Mouse (Mus musculus) midbrain, embryonic 15.5 days (tissue): ENCODE measurements around the gene Eif4a1. TPM values are rescaled to one million over a fixed set of nuclear protein-coding genes. Genes with fewer than 3 reads are reported as not detected.

Source experiments
- ATAC-seq: fragments of 200-750 bp; cut with Nextera tagmentation; replicated peaks from 2 replicates; pipeline ENCODE4 v1.8.0; 2017; ENCODE audit warnings: moderate TSS enrichment
- H3K27ac ChIP-seq: fragments of 300-500 bp; sonication (generic); 2 replicates; pipeline ENCODE4 v1.5.1; 2015; ENCODE audit warnings: mild to moderate bottlenecking, inconsistent platforms
- H3K27me3 ChIP-seq: fragments of 300-500 bp; sonication (generic); replicated peaks from 2 replicates; pipeline ENCODE4 v1.6.1; 2015; ENCODE audit warnings: inconsistent platforms
- H3K36me3 ChIP-seq: fragments of 300-500 bp; sonication (generic); replicated peaks from 2 replicates; pipeline ENCODE4 v1.6.1; 2015; ENCODE audit warnings: inconsistent platforms
- H3K4me1 ChIP-seq: fragments of 300-500 bp; sonication (generic); 2 replicates; pipeline ENCODE4 v1.6.1; 2015; ENCODE audit warnings: inconsistent platforms
- H3K4me2 ChIP-seq: fragments of 300-500 bp; sonication (generic); 2 replicates; pipeline ENCODE4 v1.6.1; 2015; ENCODE audit warnings: inconsistent platforms, mild to moderate bottlenecking, moderate library complexity
- H3K4me3 ChIP-seq: fragments of 300-500 bp; sonication (generic); 2 replicates; pipeline ENCODE4 v1.5.1; 2015; ENCODE audit warnings: mild to moderate bottlenecking, inconsistent platforms
- H3K9ac ChIP-seq: fragments of 300-500 bp; sonication (generic); 2 replicates; pipeline ENCODE4 v1.6.1; 2015; ENCODE audit warnings: mild to moderate bottlenecking, inconsistent platforms
- H3K9me3 ChIP-seq: fragments of 300-500 bp; sonication (generic); 2 replicates; pipeline ENCODE4 v1.6.1; 2016; ENCODE audit warnings: inconsistent platforms
- WGBS: fragments of 180-500 bp; shearing (Covaris S2); methylation state at CpG from one replicate; pipeline ENCODE4 v1.1.7; 2015; ENCODE audit warnings: mixed read lengths; 5-methylcytosine and 5-hydroxymethylcytosine counted together
- polyA plus RNA-seq: library from polyadenylated mRNA; unstranded; fragments of >200 nt; fragmentation: Nextera tagmentation; extraction: Ambion mirVana; gene quantifications from 2 replicates; pipeline ENCODE4 v1.2.1, GENCODE M21; 2015

The Eif4a1 gene
- polyA plus RNA-seq, 1 experiment from 2014 or later, result 473 TPM

DNA sequence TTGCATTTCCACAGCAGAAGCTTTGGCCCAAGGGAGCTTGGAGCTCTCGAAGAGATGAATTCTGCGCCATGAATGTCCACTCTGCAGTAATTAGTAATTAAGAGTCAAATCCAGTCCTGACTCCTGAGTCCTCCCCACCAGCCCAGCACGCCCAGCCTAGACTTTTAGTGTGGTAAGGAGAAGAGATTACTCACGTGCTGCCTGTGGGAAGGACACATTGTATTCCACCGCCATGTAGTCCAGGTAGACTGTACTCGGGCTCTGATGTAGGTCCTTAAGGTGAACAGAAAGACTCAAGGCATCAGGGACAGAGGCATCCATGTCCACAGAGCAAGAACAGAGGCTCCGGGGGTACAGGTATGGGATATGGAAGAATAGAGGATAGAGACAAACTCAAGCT is 7.4 kb downstream of the Eif4a1 start:
- ATAC-seq, result no peak
- Histone ChIP-seq H3K9ac (no peak overlapping the region), H3K27ac (no peak overlapping the region), H3K36me3 (peaks cover 49% of the 10 kb centered on the region), H3K4me2 (no peak overlapping the region), H3K27me3 (no peaks in the 10 kb centered on the region), H3K9me3 (no peaks in the 10 kb centered on the region), H3K4me3 (no peak overlapping the region), H3K4me1 (peaks cover 41% of the 10 kb centered on the region)
- WGBS, result 93% methylated on average over 7 of the region's 7 CpGs

DNA sequence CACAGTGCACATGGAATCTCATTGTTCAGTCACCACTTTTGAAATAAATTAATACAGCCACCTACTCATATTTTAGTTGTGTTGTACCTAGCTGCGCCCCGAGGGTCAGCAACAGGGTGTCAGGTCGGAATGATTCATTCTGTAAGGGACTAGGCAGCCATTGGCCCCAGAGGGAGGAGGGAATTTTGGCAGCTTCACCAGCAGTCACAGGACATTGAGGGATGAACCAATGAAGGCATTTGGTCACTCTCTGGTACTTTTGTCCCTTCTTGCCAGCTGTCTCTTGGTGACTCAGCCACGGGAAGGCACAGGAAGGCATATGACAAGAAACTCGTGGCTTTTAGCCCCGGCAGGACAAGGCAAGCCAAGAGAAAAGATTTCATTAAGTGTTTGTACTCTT is 8.4 kb downstream of the Eif4a1 start:
- H3K36me3 ChIP-seq, result peaks cover 43% of the 10 kb centered on the region
- no peaks in the 10 kb centered on the region for H3K9me3 ChIP-seq
- no peaks in the 10 kb centered on the region for H3K27me3 ChIP-seq
- H3K4me2 ChIP-seq, result no peak overlapping the region
- no peak for ATAC-seq
- H3K9ac ChIP-seq, result no peak overlapping the region
- H3K4me3 ChIP-seq, result no peak overlapping the region
- peaks cover 32% of the 10 kb centered on the region for H3K4me1 ChIP-seq
- H3K27ac ChIP-seq, result peak overlapping the region; percentile 97
- WGBS, result 89% methylated on average over 6 of the region's 6 CpGs

DNA sequence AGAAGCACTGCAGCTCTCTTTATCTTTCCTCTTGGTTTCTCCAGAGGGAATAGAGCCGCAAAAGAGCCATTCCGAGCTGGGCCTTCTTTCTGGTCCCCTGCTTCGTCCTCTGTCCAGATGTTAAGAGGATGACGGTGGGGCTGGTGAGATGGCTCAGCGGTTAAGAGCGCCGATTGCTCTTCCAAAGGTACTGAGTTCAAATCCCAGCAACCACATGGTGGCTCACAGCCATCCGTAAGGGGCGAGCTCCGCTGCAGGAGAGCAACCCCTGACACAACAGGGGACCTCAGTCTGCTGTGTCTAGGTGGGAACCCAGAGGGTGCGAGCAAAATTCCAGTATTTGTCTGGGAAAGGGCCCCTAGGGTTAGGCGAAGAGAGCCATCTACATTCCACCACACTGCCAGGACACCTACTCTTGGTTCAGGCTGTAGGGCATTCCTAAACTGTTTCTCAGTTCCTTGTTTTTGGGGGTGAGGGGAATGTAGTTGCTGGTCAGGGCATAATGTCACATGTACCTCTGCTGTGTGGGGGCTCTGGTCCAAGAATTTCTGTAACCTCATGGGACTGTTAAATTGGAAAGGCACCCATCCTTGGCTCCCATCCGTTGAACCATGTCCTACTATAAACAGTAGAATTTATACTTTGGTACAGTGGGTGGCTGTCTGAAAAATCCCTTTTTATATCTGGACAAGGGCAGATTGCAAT is 9.1 kb downstream of the Eif4a1 start:
- Histone ChIP-seq H3K4me2 (peak overlapping the region; percentile 61), H3K27ac (peak overlapping the region; percentile 97), H3K27me3 (no peaks in the 10 kb centered on the region), H3K9me3 (no peaks in the 10 kb centered on the region), H3K36me3 (peaks cover 37% of the 10 kb centered on the region), H3K9ac (peak overlapping the region; percentile 48), H3K4me3 (peak overlapping the region; percentile 67), H3K4me1 (peaks cover 28% of the 10 kb centered on the region)
- ATAC-seq, result peak; percentile 41
- WGBS, result 70% methylated on average over 13 of the region's 13 CpGs

DNA sequence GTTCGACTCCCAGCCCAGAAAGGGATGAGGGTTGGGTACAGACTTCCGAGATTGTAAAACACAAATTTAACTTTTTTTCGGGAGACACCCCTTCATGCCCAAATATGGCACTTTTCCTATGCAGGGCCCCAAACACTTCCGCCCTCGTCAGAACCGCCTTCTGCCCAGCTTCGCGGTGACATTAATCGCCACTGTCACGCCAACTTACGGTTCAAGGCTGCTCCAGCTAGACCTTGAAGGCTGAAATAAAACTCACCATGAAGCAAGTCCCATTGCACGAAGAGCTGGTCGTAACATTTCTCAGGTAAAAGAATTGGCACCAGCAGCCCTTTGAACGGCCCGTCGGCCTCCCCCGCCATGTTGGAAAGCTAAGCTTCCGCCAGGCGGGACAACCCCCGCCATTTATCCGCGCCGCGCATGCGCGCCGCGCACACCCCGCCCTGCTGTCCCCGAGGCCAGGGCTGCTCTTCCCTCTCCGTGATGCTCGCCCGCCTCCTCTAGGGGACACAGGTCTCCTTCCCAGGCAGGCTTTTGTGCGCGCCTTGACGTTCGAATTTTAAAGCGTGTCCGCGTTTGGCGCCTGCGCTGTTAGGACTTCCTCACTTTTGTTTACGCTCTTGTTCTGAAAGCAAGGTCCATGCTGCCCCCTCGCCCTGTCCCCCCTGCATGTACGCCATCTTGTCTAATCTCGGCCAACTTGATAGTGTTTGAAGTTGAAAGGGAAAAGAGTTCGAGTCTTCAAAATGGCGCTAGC is 9.8 kb downstream of the Eif4a1 start, which contains the start of gene Mpdu1:
TSS of gene Mpdu1 (minus strand) at position 430 of the 754 bp plus-strand sequence.
- Histone ChIP-seq H3K27me3 (no peaks in the 10 kb centered on the region), H3K27ac (peak within 1 kb of the TSS; percentile 97), H3K9ac (peak within 1 kb of the TSS; percentile 69), H3K9me3 (no peaks in the 10 kb centered on the region), H3K36me3 (peaks cover 38% of the 10 kb centered on the region), H3K4me1 (peaks cover 28% of the 10 kb centered on the region), H3K4me2 (peak within 1 kb of the TSS; percentile 61), H3K4me3 (peak within 1 kb of the TSS; percentile 67)
- ATAC-seq, result peak; percentile 95
- WGBS, result under 1% methylated on average over 48 of the region's 48 CpGs

DNA sequence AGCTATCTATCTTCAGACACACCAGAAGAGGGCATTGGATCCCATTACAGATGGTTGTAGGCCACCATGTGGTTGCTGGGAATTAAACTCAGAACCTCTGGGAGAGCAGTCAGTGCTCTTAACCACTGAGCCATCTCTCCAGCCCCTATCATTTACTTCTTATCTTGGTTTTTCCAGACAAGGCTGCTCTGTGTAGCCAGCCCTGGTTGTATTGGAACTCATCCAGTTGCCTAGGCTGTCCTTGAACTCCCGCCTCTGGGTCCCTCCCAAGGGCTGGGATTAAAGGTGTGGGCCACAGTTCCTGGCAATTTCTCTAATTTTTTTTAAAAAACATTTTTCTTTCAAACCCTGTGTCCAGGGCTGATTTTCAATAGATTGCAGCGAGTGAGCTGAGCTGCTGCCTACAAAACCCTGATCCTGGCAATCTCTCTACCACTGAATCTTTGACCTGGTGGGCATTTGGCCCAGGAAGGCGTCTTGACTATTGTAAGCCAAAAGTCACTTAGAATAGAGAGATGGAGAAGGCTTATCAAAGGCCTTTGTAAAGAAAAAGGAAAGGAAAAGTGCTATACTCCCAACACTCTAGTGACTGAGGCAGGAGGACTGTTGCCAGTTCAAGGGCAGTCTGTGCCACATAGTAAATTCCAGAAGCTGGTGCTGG is 10.9 kb downstream of the Eif4a1 start:
- Histone ChIP-seq H3K27ac (peak overlapping the region; percentile 97), H3K4me2 (peak overlapping the region; percentile 61), H3K4me1 (peaks cover 31% of the 10 kb centered on the region), H3K9me3 (no peaks in the 10 kb centered on the region), H3K27me3 (no peaks in the 10 kb centered on the region), H3K9ac (peak overlapping the region; percentile 69), H3K36me3 (peaks cover 42% of the 10 kb centered on the region), H3K4me3 (peak overlapping the region; percentile 67)
- no peak for ATAC-seq
- WGBS, result 76% methylated on average over 3 of the region's 3 CpGs

DNA sequence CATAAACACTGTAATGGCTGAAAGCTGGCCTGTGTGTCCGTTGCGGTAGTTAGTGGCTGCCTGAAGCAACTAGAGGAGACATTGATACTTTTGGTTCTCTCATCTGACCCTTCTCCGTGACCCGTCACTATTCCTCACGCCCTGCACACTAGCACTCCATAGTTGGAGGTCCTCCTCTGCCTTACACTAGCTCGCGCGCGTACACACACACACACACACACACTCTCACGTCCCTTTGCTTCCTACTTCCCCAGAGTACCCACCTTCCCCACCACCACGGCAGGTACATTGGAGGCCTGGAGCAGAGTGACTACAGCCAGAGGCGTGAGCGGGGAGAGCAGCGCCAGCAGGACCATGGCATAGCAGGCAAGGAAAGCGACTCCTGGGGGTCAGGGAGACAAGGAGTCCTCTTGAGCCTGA is 14.8 kb downstream of the Eif4a1 start:
- WGBS, result 87% methylated on average over 15 of the region's 15 CpGs
- Histone ChIP-seq H3K4me2 (no peak overlapping the region), H3K27ac (no peak overlapping the region), H3K9ac (no peak overlapping the region), H3K27me3 (no peaks in the 10 kb centered on the region), H3K4me3 (no peak overlapping the region), H3K9me3 (no peaks in the 10 kb centered on the region), H3K4me1 (peaks cover 26% of the 10 kb centered on the region), H3K36me3 (peaks cover 25% of the 10 kb centered on the region)
- no peak for ATAC-seq

- H3K4me2 ChIP-seq, result no peak overlapping the region
- H3K4me1 ChIP-seq, result peaks cover 26% of the 10 kb centered on the region
- peaks cover 32% of the 10 kb centered on the region for H3K36me3 ChIP-seq
- H3K27me3 ChIP-seq, result no peaks in the 10 kb centered on the region
- H3K4me3 ChIP-seq, result no peak overlapping the region
- H3K9ac ChIP-seq, result no peak overlapping the region
- WGBS, result 83% methylated on average over 10 of the region's 10 CpGs
- no peaks in the 10 kb centered on the region for H3K9me3 ChIP-seq
- no peak overlapping the region for H3K27ac ChIP-seq
- no peak for ATAC-seq
These were observed 15.4 kb downstream of the Eif4a1 start for GRCm38 (mm10) chr11:69656617-69657461.

DNA sequence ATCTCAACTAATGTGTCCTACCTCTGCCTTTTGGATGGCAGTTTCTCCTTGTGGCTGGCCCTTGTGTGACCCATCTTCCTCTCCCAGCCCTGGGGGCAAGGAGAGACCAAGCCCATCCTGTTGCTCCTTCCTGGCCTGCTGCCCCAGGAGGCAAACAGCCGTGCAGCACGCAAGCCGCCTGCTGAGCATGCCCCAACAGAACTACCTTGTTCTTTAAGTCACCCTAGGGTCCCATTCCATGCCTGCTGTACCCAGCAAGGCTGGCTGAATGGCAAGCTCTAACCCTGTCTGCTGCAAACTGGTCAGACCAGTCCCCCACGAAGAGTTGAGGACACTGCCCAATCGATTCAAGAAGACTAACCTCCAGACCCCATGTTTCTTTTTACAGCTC is 16.2 kb downstream of the Eif4a1 start:
- Histone ChIP-seq H3K36me3 (peaks cover 38% of the 10 kb centered on the region), H3K4me2 (no peak overlapping the region), H3K9ac (no peak overlapping the region), H3K4me3 (no peak overlapping the region), H3K4me1 (peaks cover 18% of the 10 kb centered on the region), H3K27ac (no peak overlapping the region), H3K27me3 (no peaks in the 10 kb centered on the region), H3K9me3 (no peaks in the 10 kb centered on the region)
- 89% methylated on average over 5 of the region's 5 CpGs for WGBS
- ATAC-seq, result no peak

- no peak within 1 kb of the TSS for H3K4me2 ChIP-seq
- H3K9me3 ChIP-seq, result no peaks in the 10 kb centered on the region
- H3K27ac ChIP-seq, result no peak within 1 kb of the TSS
- peaks cover 44% of the 10 kb centered on the region for H3K36me3 ChIP-seq
- peaks cover 13% of the 10 kb centered on the region for H3K4me1 ChIP-seq
- WGBS, result 23% methylated on average over 34 of the region's 34 CpGs
- peak; percentile 57; the same call in 1 of the 2 replicates for ATAC-seq
- no peaks in the 10 kb centered on the region for H3K27me3 ChIP-seq
- H3K9ac ChIP-seq, result no peak within 1 kb of the TSS
- H3K4me3 ChIP-seq, result no peak within 1 kb of the TSS
These were observed 16.8 kb downstream of the Eif4a1 start, which contains the start of gene Sox15 for GRCm38 (mm10) chr11:69655264-69656064. Gene Sox15 (plus strand): TSS chr11:69655314.

- Histone ChIP-seq H3K4me1 (peaks cover 9% of the 10 kb centered on the region), H3K9me3 (no peaks in the 10 kb centered on the region), H3K36me3 (peaks cover 51% of the 10 kb centered on the region), H3K4me2 (no peak overlapping the region), H3K9ac (no peak overlapping the region), H3K4me3 (no peak overlapping the region), H3K27ac (no peak overlapping the region), H3K27me3 (no peaks in the 10 kb centered on the region)
- WGBS, result 47% methylated on average over 9 of the region's 9 CpGs
- ATAC-seq, result no peak
These were observed 17.5 kb downstream of the Eif4a1 start for GRCm38 (mm10) chr11:69654760-69655159.

DNA sequence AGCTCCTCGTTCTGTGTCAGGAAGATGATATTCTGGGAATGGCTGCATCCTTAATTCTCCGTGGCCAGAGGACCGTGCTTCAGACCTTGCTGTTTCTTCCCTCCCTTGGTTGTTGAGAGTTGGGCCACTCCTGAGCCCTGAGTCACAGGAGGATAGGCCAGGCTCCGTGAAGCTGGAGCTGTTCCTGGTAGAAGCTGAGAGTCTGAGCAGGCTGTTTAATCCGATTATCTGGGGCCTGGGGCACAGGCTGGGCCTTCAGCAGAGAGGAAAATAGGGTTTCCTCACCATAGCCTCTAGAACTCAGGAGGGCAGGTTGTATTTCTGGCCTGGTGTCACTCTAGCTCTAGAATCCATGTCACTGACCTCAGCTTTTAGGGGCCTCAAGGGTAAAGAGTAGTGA is 18.8 kb downstream of the Eif4a1 start:
- Histone ChIP-seq H3K36me3 (peaks cover 58% of the 10 kb centered on the region), H3K27ac (peak overlapping the region; percentile 43; the same call in 1 of the 2 replicates), H3K4me3 (no peak overlapping the region), H3K9ac (no peak overlapping the region), H3K4me1 (peaks cover 9% of the 10 kb centered on the region), H3K27me3 (no peaks in the 10 kb centered on the region), H3K9me3 (no peaks in the 10 kb centered on the region), H3K4me2 (no peak overlapping the region)
- 53% methylated on average over 5 of the region's 5 CpGs for WGBS
- ATAC-seq, result no peak
